Comparison of ENCODE assay signal across 14 mouse cellular contexts in the genomic region with DNA sequence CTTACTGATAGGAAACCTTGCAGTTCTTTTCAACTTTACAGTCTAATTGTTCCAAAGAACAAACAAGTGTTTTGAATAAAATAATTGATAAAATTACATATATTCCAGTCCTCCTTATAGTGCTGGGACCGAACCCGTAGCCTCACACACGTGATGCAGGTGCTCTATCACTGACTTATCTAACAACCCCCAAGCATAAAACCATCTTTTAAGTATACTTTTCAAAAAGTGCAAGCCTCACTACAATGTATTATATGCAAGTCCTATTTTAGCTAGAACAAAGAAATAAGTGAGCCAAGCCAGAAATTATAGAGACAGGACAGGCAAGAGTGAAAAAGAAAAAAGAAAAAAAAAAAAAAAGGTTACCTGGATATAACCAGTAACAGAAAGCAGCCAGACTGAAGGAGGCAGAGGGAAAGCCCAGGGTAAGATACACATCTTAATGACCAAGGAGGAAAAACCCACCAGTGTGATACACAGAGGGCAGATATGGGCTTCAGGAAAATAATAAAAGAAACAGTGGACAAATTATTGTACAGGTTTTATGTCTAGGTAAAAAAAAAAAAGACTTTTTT. TPM values are rescaled to one million over a fixed set of nuclear protein-coding genes. Genes with fewer than 3 reads are reported as not detected.
DNase-seq lines count a peak whose midpoint lies in the region; ATAC-seq and TF ChIP-seq lines count a peak whose summit lies in the region.
"Had no signal": no experiment of that assay in that cellular context is flagged by ENCODE, and none has a peak within 500 bp of the region (broad histone marks: within the 10 kb centered on the region; RNA-seq: fewer than 3 reads in every experiment).

No protein-coding gene starts in this region.

- no peaks in the 10 kb centered on the region for H3K27me3 ChIP-seq in heart, embryonic 13.5 days (replicated peaks)
- H3K27me3 ChIP-seq in kidney, embryonic 16.5 days (ENCODE audit: insufficient read depth, low read length), result no peaks in the 10 kb centered on the region
- H3K27me3 ChIP-seq in C2C12 (ENCODE audit: control insufficient read depth, insufficient read depth, insufficient read length), result no peaks in the 10 kb centered on the region
- H3K27me3 ChIP-seq: forebrain, embryonic 13.5 days; intestine, embryonic 15.5 days had no signal

- peak overlapping the region; percentile 44 for H3K9ac ChIP-seq in heart, embryonic 13.5 days
- H3K9ac ChIP-seq in kidney, embryonic 16.5 days (replicated peaks; ENCODE audit: low read length), result no peak overlapping the region
- H3K9ac ChIP-seq: forebrain, embryonic 13.5 days; intestine, embryonic 15.5 days; liver, embryonic 14.5 days had no signal

- H3K4me3 ChIP-seq in heart, embryonic 13.5 days, result no peak overlapping the region
- H3K4me3 ChIP-seq in kidney, embryonic 16.5 days (ENCODE audit: low read length), result no peak overlapping the region
- no peak overlapping the region for H3K4me3 ChIP-seq in C2C12 (ENCODE audit: insufficient read depth, poor library complexity, severe bottlenecking)
- no peak overlapping the region for H3K4me3 ChIP-seq in embryonic fibroblast, embryonic 13.5 days (ENCODE audit: insufficient read depth, low read length)
- H3K4me3 ChIP-seq: forebrain, embryonic 13.5 days; intestine, embryonic 15.5 days had no signal

- no peak for TF ChIP-seq CTCF in C2C12 (IDR thresholded peaks at IDR 0.05; ENCODE audit: control insufficient read depth, insufficient read depth, insufficient read length)
- TF ChIP-seq CTCF in embryonic fibroblast, embryonic 13.5 days (IDR thresholded peaks at IDR 0.05; ENCODE audit: borderline replicate concordance, insufficient read depth, low read length), result no peak

- intact Hi-C loops in heart, postnatal 14 days (cut with DNase I), result no loop called here

- H3K79me3 ChIP-seq in C2C12 (ENCODE audit: low read depth), result peaks cover 5% of the 10 kb centered on the region

- no peak overlapping the region for H3ac ChIP-seq in C2C12 (ENCODE audit: control insufficient read depth, insufficient read length, low read depth)

- H3K4me1 ChIP-seq in heart, embryonic 13.5 days, result peaks cover 29% of the 10 kb centered on the region
- no peaks in the 10 kb centered on the region for H3K4me1 ChIP-seq in kidney, embryonic 16.5 days (ENCODE audit: insufficient read depth, low read length)
- peaks cover 12% of the 10 kb centered on the region for H3K4me1 ChIP-seq in embryonic fibroblast, embryonic 13.5 days (ENCODE audit: control insufficient read depth, insufficient read depth, low read length)

- peaks cover 13% of the 10 kb centered on the region for H3K36me3 ChIP-seq in heart, embryonic 13.5 days
- H3K36me3 ChIP-seq in kidney, embryonic 16.5 days (ENCODE audit: insufficient read depth, low read length), result 0 out of 2 replicates have a peak, but pooled peaks cover 3% of the 10 kb centered on the region
- peaks cover 20% of the 10 kb centered on the region for H3K36me3 ChIP-seq in C2C12 (ENCODE audit: control insufficient read depth, insufficient read depth)

- no peaks in the 10 kb centered on the region for H3K9me3 ChIP-seq in heart, embryonic 13.5 days
- H3K9me3 ChIP-seq in kidney, embryonic 16.5 days (ENCODE audit: low read length), result no peaks in the 10 kb centered on the region
- H3K9me3 ChIP-seq: forebrain, embryonic 13.5 days; intestine, embryonic 15.5 days had no signal

- H3K4me2 ChIP-seq in heart, embryonic 13.5 days, result peak overlapping the region; percentile 48
- H3K4me2 ChIP-seq in kidney, embryonic 16.5 days (replicated peaks; ENCODE audit: low read depth, low read length), result no peak overlapping the region
- H3K4me2 ChIP-seq: forebrain, embryonic 13.5 days; intestine, embryonic 15.5 days had no signal

- no peak; the same call in 1 of the 2 replicates for TF ChIP-seq POLR2A in embryonic fibroblast, embryonic 13.5 days (IDR thresholded peaks at IDR 0.05; ENCODE audit: low read depth, low read length)

- ATAC-seq in heart, embryonic 13.5 days (ENCODE audit: extremely low read depth, insufficient number of reproducible peaks, low FRiP score, low TSS enrichment), result no peak
- no peak for ATAC-seq in kidney, embryonic 16.5 days (ENCODE audit: low FRiP score, low TSS enrichment)
- ATAC-seq: forebrain, embryonic 13.5 days; intestine, embryonic 15.5 days; midbrain, embryonic 16.5 days had no signal

- H3K27ac ChIP-seq in heart, embryonic 13.5 days (replicated peaks), result peak overlapping the region; percentile 93
- peak overlapping the region; percentile 44; the same call in 1 of the 2 replicates for H3K27ac ChIP-seq in kidney, embryonic 16.5 days (ENCODE audit: low read length)
- peak overlapping the region; percentile 99 for H3K27ac ChIP-seq in embryonic fibroblast, embryonic 13.5 days (ENCODE audit: insufficient read depth, low read length)
- H3K27ac ChIP-seq: forebrain, embryonic 13.5 days; intestine, embryonic 15.5 days; liver, embryonic 14.5 days had no signal

- peaks cover 35% of the 10 kb centered on the region for H3K79me2 ChIP-seq in C2C12 (ENCODE audit: control insufficient read depth, insufficient read depth)

- DNase-seq in heart, postnatal 14 days, result no peak
- DNase-seq in kidney, adult 11 months, result no peak
- DNase-seq in urinary bladder, postnatal 36 days (ENCODE audit: low spot score in 2 of 2), result no peak
- DNase-seq: adrenal gland, postnatal 14 days; cerebellum, adult 9-10 months; thymus, postnatal 36 days had no signal

- WGBS in heart, embryonic 13.5 days, result 65% methylated on average over 3 of the region's 3 CpGs
- WGBS in kidney, embryonic 16.5 days, result 80% methylated on average over 3 of the region's 3 CpGs

TF ChIP-seq in C2C12, 6 proteins besides CTCF, POLR2A, EP300 and RAD21:
- TF ChIP-seq USF1 (IDR thresholded peaks at IDR 0.05; ENCODE audit: low read depth) (peak; percentile 62), MYOG (IDR thresholded peaks at IDR 0.05; ENCODE audit: control insufficient read depth, extremely low read depth, insufficient read length) (no peak), MYOD1 (IDR thresholded peaks at IDR 0.05; ENCODE audit: control insufficient read depth, insufficient read length, low read depth) (no peak), FOSL1 (IDR thresholded peaks at IDR 0.05; ENCODE audit: insufficient read depth, low read length, poor library complexity, severe bottlenecking) (no peak)
TF ChIP-seq in C2C12: peak in this region for 1.

RNA-seq across cellular contexts. Expression of gene Vmp1, which starts 36.7 kb away (rescaled TPM):
- 85.3 and 93.2 TPM in 2 replicates for polyA plus RNA-seq in heart, embryonic 13.5 days (2015; fragmentation: Nextera tagmentation; extraction: Ambion mirVana)
- total RNA-seq in heart, postnatal 14 days (2021), result 10 to 100 TPM; 55.3 to 59.2 TPM
- polyA plus RNA-seq in kidney, embryonic 16.5 days (2015; fragmentation: Nextera tagmentation; extraction: Ambion mirVana), result 172 and 173 TPM in 2 replicates
- 157 TPM for polyA plus RNA-seq in C2C12 (2012; fragmentation: generic; extraction: Trizol)
- 525 and 577 TPM in 2 replicates for polyA plus RNA-seq in embryonic fibroblast, embryonic 13.5 days (2011; ENCODE audit: insufficient read length, low read depth, missing spikeins)

RNA-seq across cellular contexts. Expression of gene Ptrh2, which starts 36.8 kb away (rescaled TPM):
- 20.5 and 22.6 TPM in 2 replicates for polyA plus RNA-seq in heart, embryonic 13.5 days (2015; fragmentation: Nextera tagmentation; extraction: Ambion mirVana)
- total RNA-seq in heart, postnatal 14 days (2021), result 1 to 10 TPM; 7.0 to 7.2 TPM
- polyA plus RNA-seq in kidney, embryonic 16.5 days (2015; fragmentation: Nextera tagmentation; extraction: Ambion mirVana), result 33.1 and 35.6 TPM in 2 replicates
- 23.0 TPM for polyA plus RNA-seq in C2C12 (2012; fragmentation: generic; extraction: Trizol)
- 18.3 and 19.1 TPM in 2 replicates for polyA plus RNA-seq in embryonic fibroblast, embryonic 13.5 days (2011; ENCODE audit: insufficient read length, low read depth, missing spikeins)

Comparison
In these comparisons a context has a peak if more than half of its experiments do, and no peak if none do; other contexts are left out.
1. H3K27ac ChIP-seq: peak in every context shown above with its lines; median percentile 99 in embryonic fibroblast, embryonic 13.5 days; 93 in heart, embryonic 13.5 days; 44 in kidney, embryonic 16.5 days.